Mouse (Mus musculus) c-Kit-positive CD71-negative TER-119-negative erythroid progenitor cells, embryonic 14.5 days (primary cell): ENCODE results near the gene H2-M5.
"Not testable (repeated sequence)": the region's sequence is repeated elsewhere in the genome, so short reads cannot be mapped to it uniquely, and the experiment has no call there.

Source experiments
- DNase-seq: peaks from one replicate; pipeline ENCODE4 v3.0.0-alpha.2; 2013; ENCODE audit warnings: low read depth

The H2-M5 gene

DNA sequence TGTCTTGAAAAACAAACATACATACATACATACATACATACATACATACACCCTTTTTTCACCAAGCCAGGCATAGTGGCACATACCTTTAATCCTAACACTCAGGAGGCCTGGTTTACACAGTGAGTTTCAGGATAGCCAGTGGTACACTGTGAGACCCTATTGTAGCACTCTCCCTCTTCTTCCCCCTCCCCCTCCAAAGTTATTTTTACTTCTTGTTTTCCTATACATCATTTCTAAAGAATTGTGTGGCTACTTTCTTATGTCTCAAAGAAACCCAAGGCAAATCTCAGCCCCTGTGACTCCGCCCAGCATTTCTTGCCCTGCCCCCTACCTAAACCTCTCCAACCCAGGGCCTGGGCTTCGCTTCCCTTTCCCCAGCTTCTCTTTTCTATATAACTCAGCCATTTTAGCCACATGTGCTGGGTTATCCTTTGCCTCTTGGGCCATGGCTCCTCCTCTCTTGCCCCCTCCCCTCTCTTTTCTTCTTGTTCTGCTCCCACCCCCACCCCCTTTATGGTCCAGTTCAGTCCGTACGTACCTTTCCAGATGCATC is 4.5 kb upstream of the H2-M5 start:
- no peak for DNase-seq

DNA sequence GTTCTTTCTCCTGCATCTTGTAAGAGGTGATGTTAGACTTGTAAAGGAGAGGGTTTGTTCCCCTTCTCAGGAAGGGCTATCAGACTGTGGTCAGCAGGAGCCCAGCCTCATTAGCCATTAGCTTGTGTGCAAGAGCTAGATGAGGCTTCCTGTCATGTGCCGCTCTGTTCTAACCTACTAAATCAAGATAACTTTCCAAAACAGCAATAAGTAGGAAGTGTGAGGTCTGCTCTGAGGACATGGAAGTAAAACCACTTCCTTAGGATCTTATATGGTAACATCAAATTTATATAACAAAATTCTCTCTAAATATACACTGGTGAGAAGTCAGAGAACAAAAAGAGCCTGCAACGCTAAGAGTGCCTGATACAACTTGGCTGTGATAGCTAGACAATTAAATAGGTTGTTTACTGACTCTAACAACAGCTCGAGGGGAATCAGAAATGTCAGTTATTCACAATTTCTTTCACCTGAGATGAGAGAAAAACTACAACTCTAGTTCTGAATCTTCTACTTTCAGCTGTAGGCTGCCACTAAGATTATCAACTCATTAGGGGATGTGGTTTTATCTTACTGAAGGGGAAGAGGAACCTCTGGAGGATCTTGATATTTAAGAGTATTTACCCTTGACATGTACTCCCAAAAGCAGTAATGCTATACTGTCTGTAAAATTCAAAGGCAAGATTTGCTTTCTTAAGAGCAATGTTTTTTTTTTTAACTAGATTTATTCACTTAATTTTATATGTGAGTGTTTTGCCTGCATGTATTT is 3.2 kb upstream of the H2-M5 start:
- no peak for DNase-seq

DNA sequence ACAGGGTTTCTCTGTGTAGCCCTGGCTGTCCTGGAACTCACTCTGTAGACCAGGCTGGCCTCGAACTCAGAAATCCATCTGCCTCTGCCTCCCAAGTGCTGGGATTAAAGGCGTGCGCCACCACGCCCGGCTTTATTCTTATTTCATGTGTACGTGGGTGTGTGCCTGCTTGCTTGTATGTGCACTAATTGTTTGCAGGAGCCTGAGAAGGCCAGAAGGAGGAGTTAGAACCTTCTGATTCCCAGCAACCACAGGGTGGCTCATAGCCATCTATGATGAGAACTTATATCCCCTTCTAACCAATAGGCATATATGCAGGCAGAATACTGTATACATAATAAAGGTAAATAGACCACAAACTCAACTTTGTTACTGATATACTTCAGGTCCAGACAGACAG is 1.3 kb upstream of the H2-M5 start:
- DNase-seq: not testable (repeated sequence)

DNA sequence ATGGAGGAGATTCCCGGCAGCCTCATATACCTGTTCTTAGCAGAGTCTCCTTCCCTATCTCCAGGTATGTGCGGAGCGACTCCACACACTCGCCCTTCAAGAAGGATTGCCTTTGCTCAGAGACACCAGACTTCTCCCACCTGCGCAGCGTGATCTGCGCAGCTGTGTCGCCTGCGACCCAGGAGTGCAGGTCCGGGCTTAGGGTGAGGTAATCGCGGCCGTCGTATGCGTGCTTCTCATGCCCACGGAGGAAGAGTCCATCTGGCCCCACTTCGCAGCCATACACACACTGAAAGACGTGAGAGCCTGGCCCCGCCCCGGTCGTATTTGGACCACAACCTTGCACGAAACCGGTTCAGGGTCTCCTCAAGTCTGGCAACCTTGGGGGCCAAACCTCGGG is 862 bp downstream of the H2-M5 start:
- DNase-seq: no peak

DNA sequence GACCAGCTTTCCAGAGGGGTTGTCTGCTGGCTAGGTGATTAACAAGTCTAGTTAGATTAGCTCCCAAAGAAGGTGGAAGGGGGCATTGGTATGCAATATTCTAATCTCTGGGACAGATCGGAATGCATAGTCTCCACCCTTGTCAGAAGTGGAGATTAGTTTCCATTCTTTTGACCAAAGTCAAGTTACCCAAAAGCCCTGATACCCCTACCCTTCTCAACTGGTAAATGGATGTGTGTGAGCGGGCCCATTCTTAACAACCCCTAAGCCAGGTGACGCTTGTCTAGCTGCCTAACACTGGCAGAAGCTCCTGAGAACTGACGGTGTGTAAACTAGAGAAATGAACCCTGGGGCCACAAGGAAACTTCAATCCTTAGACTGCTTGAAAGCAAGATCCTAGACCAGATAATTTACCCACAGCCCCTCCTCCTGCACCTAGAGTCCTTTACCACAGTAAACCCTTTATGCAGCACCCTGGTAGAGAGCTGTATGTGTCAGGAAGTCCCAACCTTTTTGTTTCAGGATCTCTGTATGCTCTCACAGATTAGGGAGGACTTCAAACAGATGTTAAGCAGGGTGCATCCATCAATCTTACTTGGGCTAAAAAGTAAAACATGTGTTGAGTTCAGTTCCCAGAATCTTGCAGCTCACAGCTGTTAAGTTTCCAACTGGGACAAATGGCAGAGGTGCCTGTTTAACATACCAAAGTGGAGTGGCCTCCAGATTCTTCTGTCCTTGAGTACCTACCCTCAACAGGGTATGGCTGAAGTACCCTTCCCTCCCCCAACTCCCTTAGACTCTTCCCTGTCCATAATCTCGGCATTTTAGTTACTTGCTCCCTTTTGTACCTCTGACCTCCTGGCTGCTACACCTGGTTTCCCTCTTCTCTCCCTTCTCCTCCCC is 6.8 kb downstream of the H2-M5 start:
- DNase-seq: no peak

DNA sequence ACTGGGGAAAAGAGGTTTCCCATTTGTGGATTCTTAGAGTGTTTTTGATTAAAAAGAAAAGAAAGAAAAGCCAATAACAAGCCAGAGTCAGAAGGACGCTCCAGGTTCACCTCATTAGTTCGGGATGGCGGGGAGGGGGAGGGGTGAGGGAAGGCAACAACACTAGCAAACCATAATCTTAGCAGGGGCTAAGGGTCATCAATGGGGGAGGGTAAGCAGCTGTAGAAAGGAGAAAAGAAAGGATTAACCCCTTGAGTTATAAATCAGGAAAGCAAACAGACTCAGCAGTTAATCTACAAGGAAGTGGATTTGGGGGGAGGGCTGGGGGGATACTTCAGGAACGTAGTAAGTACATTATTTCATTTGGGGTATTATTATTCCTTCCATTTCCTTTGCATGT is 7.5 kb downstream of the H2-M5 start:
- no peak for DNase-seq

DNA sequence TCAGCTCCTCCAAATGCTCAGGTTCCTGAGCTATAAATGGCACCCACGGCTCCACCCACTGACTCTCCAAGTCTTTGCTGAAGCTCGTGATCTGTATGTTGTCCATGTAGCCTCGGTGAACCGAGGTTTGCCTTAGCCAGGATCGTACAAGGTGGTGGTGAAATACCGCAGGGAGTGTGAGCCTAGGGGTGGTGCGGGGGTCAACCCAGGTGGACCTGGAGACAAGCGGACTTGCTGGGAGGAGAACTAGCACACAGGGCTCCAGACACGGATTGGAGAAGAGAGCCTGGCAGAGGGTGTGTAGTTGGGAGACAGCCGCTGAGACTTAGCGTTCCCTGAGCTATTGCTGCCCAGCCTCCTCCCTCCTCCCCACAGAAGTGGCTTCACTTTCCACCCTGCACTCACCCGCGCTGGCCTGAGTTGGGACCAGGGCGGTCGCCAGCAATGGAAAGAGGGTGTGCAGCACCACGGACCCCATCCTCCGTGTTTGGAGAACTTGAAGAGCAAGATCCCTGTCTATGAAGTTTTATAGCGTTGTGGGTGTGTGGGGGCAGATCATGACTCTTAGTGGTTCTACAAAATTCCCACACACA is 8.0 kb downstream of the H2-M5 start, which contains the start of gene 2410137M14Rik:
Gene 2410137M14Rik, minus strand, starts transcription at position 17 of the 593 bp plus-strand sequence.
- DNase-seq: no peak

DNA sequence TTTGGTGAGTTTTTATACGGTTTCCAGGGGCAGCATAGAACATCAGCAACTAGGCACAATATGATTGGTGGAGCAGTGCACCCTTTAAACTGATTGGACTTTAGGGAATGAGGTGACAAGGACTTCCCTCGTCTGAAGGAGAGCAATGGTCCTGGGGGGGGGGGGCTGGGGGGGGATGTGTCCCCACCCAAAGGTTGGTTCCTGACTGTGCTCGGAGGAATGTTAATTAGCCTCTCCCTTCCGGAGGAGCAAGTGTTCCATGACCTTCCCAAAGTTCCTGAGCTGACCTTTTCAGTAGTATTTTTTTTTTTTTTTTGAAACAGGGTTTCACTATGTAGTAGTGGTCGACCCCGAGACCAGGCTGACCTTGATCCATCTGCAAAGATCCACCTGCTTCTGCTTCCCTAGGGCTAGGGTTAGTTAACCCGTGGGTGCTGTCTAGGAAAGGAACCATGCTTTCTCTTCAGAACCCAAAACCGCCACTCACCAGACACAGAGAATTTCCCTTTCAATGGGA is 16.0 kb downstream of the H2-M5 start:
- DNase-seq: no peak

DNA sequence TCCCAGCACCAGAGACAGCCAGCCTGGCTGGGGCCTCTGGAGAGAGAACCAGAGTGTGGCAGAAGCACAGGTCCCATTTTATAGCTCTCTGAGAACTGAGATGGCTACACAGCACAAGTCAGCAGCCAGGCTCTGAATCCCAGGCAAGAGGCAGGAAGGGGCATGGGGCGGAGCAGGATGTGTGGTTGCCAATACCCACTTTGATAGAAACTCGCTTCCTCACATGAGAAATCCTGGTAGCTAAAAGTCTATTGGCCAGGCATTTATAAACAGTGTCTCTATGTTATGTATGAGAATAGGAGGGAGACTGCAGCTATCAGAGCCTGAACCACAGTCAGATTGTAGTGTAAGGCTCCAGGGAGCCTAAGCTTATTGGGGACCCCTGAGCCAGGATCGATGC is 16.5 kb downstream of the H2-M5 start:
- DNase-seq: no peak

DNA sequence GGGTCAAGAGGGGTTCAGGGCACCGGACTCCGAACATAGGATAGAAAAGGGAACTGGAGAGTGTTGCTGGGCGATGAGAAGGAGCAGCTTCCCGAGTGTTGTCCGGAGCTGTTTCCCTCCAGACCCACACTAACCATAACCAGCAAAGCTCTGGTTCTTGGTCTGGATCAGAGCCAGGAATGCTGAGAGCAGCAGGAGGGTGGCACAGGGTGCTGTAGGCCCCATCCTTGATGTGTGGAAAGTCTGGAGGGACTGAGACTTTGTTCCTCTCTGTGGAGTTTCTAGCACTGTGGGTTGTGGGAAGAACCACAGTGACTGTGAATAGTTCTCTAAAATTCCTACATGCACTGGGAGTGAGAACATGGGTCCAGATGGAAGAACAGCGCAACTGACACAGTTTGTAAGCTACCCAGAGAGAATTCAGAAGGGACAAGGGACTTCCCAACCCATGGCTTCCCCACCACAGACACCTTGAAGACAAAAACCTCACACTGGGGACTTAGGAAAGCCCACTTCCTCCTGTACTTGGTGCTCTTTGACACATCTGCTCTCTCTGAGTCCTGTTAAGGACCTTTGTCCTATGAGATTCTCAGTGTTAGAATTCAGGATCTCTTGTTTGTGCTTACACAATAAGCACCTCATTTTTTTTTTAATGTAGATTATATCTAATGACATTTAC is 18.0 kb downstream of the H2-M5 start:
- no peak for DNase-seq

DNA sequence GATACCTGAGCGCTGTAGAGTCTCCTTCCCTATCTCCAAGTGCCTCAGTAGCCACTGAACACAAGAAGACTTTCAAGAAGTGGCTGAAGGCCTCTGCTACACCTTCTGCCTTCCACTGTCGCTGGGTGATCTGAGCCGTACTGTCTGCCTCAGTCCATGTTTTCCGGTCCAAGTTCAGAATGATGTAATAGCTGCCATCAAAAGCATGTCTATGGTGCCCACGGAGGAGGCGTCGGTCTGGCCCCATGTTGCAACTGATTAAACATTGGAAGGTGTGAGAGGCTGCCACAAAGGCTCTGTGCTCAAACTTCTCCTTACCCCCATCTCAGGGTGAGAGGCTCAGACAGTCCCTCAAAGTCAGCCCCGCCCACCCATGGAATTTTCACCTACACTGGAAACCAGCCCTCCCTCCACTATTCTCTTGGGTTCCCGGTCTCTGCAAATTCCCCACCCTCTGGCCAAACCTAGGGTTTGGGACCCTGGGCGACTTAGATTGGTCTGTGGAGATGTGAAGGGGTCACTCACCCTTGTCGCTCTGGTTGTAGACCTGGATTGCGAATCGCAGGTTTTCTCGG is 18.9 kb downstream of the H2-M5 start:
- DNase-seq: no peak

DNA sequence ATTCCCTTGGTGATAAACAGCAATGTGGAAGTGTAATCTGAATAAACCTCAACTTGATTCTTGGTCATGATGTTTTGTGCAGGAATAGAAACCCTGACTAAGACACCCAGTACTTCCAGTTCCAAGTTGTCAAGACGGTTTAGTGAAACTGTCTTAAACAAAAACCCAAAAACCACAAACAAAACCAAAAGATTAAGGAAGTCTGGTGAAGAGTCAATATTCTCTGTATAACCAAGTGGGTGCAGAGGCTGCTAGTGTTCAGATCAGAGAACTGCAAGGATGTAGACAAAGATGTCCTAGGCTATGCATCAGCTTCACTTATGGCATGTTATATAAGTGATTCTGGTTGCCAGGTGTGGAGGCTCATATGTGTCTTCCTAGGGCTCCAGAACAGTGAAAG is 22.5 kb downstream of the H2-M5 start:
- DNase-seq: no peak

DNA sequence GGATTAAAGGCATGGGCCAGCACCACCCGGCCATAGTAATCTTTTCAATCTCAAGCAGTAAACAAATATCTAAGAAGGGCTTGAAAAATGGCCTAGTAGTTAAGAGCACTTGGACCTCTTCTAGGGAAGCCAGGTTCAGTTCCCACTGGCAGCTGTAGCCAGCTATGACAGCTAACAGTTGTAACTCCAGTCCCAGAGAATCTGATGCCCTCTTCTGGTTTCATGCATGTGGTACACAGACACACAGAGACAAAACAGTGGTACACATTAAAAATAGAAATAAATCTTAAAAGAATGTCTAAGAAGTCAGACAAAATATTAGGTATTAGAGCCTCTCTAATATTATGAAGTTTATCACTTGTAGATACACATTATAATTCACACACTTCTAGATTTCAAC is 28.2 kb downstream of the H2-M5 start:
- DNase-seq: no peak

DNA sequence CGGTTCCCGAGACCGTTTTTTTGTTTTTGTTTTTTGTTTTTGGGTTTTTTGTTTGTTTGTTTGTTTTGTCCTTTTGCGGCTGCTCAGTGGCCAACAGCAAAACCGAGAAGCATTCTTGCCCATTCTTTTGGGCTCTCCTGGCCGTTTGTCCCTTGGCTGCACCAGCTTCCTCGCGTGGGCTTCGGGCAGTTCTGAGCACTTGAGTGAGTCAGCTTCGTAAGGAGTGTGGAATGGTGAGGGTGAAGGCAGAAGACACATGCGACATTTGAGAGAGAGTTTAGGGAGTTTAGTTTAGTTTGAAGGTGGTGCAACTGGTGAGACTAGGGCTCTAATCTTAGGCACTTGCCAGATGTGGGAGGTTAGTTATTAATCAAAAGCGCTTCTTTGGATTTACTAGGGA is 30.5 kb downstream of the H2-M5 start:
- no peak for DNase-seq

DNA sequence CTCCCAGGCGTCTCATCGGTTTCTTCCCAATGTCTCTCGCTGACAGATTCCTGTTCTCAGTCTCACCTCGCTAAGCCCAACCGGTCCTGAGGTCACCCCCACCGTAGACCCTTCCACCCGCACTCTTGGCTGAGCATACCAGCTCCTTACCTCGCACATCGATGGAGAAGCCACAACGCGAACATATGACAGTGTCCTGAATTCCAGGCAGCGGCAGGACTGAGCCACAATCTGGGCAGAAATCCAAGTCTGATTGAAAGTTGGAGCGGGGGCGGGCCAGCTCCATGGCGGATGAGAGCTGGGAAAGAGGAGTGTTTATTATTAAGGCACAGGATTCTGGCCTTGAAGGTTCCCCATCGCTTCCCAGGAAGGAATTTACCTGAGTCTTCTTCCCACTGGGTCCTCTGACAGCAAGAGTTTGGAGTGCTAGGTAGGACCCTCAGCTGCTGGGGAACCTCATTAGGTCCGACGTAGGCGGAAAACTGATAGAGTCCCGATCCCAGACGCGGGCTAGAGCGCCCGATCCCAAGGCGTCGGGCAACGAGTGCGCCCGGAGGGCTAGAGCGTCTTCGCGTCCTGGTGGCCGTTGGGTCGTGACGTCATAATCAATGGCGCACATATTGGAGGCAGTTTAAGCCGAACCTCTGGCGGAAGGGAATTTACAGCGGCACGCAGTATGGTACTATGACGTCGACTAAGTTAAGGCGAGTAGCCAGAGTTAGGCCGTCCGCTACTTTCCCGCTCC is 31.2 kb downstream of the H2-M5 start, which contains the start of the genes Znrd1 and Znrd1as:
Gene Znrd1, minus strand, starts transcription at position 561 of the 745 bp plus-strand sequence.
Gene Znrd1as, plus strand, starts transcription at position 594 of the 745 bp plus-strand sequence.
- peak; percentile 90 for DNase-seq

DNA sequence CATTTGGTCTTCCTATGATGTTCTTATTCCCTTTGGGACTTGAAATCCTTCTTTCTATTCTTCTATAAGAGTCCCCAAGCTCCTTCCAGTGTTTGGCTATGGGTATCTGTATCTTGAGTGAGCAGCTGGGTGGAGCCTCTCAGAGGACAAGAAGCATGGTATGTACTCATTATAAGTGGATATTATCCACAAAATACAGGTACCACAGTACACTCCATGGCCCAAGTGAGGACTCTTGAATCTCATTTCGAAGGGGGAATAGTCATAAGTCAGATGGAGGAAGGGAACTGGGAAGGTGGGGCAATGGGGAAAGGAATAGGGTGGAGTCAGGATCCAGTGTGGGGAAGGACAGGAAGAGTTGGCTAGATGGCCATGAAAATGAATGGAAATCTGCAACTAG is 36.3 kb downstream of the H2-M5 start:
- no peak for DNase-seq

DNA sequence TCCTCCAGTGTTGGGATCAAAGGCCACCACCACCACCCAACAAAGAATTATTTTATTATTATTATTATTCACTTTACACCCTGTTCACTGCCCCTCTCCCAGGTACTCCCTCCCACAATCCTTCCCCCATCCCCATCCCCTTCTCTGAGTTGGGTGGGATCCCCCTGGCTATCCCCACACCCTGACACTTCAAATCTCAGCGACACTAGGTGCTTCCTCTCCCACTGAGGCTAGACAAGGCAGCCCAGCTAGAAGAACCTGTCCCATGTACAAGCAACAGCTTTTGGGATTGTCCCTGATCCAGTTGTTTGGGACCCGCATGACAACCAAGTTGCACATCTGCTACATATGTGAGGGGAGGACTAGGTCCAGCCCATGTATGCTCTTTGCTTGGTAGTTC is 36.7 kb downstream of the H2-M5 start:
- DNase-seq: no peak

DNA sequence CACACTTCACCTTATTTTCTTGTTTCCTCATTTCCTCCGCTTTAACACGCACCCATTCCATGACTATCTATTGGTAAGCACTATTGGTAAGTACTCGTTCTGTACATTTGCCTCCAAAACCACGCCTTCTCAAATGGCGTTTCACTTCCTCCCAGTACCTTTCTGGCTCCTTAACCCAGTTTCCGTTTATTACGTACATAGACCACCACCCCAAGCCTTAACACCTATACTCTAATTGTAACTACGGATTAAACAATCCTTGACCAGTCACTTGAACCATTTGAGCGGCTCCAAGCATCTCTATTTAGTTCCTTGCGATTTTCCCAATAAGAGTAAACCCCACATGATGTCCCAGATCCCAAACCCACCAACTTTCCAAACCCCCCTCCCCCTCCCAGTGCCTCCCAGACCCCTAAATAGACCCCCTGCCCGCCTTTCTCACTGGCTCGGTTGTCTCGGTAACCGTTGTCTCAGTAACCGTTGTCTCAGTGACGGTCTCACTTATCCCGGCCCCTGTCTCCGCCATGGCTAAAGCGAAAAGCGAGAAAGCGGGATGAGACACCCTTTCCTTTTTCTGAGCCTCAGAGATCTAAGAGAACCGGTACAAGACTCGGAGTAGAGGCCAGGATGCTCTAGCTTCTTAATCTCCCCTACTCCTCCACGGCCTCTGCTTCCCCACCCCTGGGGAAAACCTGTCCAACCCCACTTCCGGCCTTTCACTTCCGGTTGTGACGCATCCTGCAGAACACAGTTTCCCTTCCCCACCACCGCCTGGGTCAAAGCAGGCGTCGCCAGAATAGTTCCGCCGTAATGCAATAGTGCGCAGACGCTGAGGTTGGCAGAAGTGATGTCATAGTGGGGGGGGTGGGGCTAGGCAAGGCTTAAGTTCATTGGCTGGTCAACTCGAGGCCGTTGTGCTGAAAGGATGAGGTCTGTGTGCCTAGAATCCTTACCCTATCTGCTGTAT is 38.1 kb downstream of the H2-M5 start, which contains the start of gene Ppp1r11:
Gene Ppp1r11, minus strand, starts transcription at position 761 of the 967 bp plus-strand sequence.
- DNase-seq: peak; percentile 97

DNA sequence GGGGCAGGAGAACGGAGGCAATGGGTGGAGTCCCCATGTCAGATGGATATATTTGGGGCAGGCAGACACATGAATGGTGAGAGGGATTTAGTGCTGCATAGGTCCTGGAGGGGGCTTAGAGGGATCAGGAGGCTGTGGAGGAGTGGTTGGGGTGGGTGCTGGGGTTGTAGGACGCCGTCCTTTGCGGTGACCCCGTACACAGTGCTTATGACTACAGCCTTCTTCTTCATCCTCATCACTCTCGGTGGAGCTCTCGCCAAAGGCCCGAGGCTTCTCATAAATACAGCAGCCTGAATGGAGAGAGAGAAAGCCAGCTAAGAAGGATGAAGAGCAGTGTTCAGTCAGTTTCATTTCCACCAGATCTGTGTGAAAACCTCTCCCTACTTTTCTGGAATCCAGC is 40.1 kb downstream of the H2-M5 start:
- no peak for DNase-seq
